Mouse (Mus musculus) bone marrow macrophage, adult 2 months (primary cell): ENCODE results near the gene Depdc1b. TPM values are rescaled to one million over a fixed set of nuclear protein-coding genes. Genes with fewer than 3 reads are reported as not detected.

Experiments
- H3K27ac ChIP-seq: 2 replicates; pipeline ENCODE4 v1.5.1; 2012; ENCODE audit warnings: low read depth, low read length; ENCODE audit not compliant: insufficient read depth
- H3K4me1 ChIP-seq: 2 replicates; pipeline ENCODE4 v1.6.1; 2012; ENCODE audit warnings: low read length; ENCODE audit not compliant: control insufficient read depth, insufficient read depth
- H3K4me3 ChIP-seq: 2 replicates; pipeline ENCODE4 v1.5.1; 2012; ENCODE audit warnings: mild to moderate bottlenecking, low read length, moderate library complexity; ENCODE audit not compliant: insufficient read depth
- CTCF ChIP-seq: IDR thresholded peaks from 2 replicates; pipeline ENCODE4 v1.5.1; 2012; ENCODE audit warnings: low read depth, mild to moderate bottlenecking, low read length, moderate library complexity
- POLR2A ChIP-seq: IDR thresholded peaks from 2 replicates; pipeline ENCODE4 v1.6.1; 2012; ENCODE audit warnings: mild to moderate bottlenecking, low read depth, low read length, borderline replicate concordance
- polyA plus RNA-seq: library from polyadenylated mRNA; stranded (reverse); fragments of >200 nt; gene quantifications from 2 replicates; pipeline ENCODE4 v1.2.4, GENCODE M21; 2012; ENCODE audit not compliant: missing spikeins, insufficient read depth, insufficient read length

The Depdc1b gene
- polyA plus RNA-seq, 1 experiment: 5.9 TPM

GRCm38 (mm10) chr13:108453064-108453919 lies 137.2 kb downstream of the Depdc1b start:
- no peak overlapping the region for H3K4me3 ChIP-seq
- H3K4me1 ChIP-seq: no peaks in the 10 kb centered on the region
- no peak for TF ChIP-seq CTCF
- no peak for TF ChIP-seq POLR2A
- no peak overlapping the region for H3K27ac ChIP-seq

Other genes with a start within 250 kb of the Depdc1b start
- gene Ndufaf2, start 157.7 kb upstream of the Depdc1b start, polyA plus RNA-seq: 21.5 and 22.0 TPM in 2 replicates
- gene Ercc8, start 157.6 kb upstream of the Depdc1b start, polyA plus RNA-seq: 2.4 and 3.1 TPM in 2 replicates
- 0.27 TPM in 1 of 2 replicates, not detected in the other for gene Elovl7, start 101.9 kb upstream of the Depdc1b start, polyA plus RNA-seq
- 1.8 and 2.1 TPM in 2 replicates for gene Pde4d, start 133.6 kb downstream of the Depdc1b start, polyA plus RNA-seq